Mouse (Mus musculus): ENCODE results near the gene Snd1. TPM values are rescaled to one million over a fixed set of nuclear protein-coding genes. Genes with fewer than 3 reads are reported as not detected.

Gene Snd1
- total RNA-seq, 4 experiments from 2014 or later, result 152 to 181 (median 176) TPM

DNA sequence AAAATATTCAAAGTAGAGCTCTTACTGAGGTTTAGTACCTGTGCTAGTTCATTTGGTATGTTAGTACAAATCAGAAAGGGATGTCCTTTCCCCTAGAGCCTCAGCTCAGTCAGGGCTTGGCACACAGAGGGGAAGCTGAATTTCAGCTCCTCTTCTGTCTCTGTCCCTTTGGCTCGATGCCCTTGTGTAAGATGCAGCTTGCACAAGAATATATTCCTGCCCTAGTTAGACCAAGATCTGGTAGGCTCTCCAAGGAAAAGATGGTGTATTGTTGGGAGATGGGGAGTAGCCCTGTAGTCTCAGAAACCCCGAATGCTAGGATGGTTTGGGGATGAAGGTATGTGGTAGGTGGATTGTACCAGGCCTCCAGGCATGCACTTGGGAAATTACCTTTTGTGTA, 74.4 kb downstream of the Snd1 start:
- no peak for DNase-seq

DNA sequence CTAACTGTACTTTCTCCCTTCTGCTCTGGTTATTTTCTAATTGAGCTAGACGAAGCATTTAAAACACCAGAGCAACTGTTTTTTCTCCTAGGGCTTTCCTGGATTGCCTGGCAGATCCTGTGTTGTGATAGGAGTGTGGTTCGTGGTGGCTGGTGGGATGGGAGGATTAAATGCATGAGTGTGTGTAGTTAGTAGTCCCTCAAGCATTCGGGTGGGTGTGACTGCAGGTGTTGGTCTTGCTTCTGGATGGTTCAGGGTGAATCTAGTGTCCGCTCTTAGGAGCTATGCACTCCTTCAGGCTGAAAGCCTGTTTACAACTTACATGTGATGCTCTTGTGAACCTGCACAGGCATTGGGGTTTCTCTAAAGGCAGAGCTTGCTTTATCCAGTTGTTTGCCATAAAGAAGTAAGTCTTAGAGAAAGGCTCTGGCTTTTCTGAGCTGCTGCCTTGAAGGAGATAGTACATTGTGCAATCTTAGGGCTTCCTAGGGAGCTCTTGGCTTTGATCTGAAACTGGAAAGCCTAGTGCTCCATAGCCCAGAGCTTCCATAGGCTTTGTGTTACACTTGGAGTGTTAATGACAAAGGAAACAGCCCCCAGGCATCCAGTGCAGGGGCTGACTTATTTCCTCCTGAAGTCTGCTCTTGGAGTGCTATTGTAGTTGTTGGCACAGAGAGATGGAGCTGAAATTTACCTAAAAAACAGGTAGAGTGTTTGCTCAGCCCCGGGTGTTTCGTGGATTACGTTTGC, 75.5 kb downstream of the Snd1 start:
- no peak for DNase-seq

DNA sequence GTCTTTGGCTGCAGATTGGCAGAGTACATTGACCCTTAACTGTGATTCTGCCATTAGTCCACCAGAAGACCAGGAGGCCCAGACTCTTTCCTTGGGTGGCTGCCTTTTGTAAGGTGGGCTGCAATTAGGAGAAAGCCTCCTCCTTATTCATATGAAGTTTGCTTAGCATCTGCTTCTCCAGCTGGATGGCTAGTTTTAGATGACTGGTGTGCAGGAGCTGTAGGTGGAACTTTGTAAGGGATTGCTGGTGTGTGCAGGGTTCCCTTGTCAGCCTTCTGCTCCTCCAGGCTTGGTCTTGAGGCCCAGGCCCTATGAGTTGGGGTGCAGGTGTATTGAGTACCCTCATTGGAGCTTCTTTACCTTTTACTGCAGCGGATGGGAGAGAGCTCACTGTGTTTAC, 79.5 kb downstream of the Snd1 start:
- no peak for DNase-seq

DNA sequence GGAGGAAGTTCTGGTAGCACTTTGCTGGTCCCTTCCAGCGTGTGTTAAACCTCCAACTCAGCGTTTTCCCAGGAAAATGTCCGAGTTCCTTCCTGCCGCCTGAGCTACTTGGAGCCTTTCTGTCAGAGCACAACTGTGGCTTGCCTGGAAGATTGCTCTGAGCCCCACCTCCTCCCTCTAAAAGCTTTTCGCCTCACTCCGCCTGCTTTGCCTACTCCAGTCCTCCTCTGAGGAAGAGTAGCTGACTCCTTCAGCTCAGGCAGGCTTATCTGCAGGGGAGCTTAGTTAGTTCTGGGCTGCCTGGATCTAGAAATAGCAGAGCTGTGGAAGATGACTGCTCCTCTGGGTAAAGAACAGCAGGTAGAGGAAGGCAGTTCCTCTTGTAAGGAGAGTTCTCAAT, 80.1 kb downstream of the Snd1 start:
- no peak for DNase-seq

DNA sequence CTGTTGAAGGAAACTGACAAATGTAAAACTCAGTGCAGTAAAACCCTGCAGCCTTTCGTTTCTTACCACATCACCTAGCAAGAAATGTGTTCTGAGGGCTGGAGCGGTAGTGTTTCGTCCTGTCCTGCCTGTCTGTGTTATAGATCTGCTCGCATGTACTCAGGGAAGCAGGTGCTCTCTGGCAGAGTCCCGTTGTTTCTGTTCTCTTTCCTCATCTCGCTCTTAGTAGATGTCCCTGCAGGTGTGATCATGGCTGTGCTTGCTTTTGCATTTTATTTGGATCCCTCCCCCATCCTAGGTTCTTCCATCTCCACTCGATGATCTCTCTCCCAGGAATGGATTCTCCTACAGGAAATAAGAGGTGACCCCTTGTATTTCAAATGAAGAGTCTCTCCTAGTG, 80.5 kb downstream of the Snd1 start:
- no peak for DNase-seq

DNA sequence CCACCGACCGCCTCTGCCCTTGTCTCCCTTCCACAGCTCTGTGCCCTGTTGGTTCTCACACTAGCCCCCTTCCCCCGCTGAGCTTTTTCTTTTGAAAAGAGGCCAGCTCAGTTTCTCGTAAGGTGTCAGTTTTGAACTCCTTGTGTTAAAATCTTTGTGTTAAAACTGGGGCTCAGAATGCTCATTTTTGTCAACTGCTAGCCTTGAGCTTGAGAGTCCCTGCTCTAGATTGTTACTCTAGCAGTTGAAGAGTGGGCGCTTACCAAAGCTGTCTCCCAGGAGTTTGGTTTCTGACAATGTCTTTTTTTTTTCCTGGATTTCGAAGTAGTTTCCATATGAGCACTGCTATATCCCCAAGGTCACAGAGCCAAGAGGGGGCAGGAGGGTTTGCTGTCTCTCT, 82.8 kb downstream of the Snd1 start:
- no peak for DNase-seq

DNA sequence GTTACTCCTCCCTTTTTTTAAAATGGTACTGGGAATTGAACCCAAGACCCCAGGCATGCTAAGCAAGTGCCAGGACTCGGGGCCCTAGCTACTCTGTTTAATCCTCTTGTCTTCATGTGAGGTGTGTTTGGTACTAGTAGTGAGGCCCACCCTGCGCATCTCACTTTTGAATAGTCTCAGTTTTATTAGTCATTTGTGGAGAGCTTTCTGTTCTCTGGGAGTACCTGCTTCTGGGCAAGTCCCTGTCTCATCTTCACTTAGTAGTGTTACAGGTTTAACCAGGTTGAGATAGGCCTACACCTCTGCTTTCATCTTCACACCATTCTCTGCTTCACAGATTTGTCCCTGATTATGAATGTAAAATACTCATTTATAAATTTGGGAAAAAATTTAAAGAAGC, 84.5 kb downstream of the Snd1 start:
- no peak for DNase-seq

DNA sequence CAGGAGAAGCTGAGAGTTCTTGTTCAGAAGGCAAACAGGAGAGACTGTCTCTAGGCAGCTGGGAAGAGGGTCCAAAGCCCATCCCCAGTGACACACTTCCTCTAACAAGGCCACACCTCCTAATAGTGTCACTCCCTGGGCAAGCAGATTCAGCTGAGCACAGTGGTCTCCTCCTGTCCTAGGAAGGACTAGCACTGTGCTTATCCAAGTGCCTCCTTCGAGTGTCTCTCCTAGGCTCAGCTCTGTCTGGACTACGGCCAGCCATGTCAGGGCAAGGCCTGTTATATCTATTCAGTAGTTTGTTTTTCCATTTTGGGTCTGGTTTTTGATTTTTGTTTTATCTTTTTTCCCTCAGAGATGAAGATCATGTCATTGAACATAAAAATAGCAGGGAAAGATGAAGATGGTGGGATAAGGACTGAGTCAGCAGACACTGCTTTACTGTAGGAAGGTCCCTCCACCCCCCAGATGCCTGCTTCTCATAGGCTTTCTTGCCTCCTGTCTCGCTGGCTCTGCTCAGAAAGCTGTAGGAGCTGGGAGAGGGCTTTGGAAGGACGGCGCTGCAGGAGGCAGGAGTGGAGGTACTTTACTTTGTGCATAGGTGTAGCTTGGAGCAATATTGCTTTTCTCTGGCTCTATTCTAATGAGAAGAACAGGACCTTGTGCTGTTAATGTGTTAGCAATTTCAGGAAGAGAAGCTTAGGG, 86.5 kb downstream of the Snd1 start:
- no peak for DNase-seq

DNA sequence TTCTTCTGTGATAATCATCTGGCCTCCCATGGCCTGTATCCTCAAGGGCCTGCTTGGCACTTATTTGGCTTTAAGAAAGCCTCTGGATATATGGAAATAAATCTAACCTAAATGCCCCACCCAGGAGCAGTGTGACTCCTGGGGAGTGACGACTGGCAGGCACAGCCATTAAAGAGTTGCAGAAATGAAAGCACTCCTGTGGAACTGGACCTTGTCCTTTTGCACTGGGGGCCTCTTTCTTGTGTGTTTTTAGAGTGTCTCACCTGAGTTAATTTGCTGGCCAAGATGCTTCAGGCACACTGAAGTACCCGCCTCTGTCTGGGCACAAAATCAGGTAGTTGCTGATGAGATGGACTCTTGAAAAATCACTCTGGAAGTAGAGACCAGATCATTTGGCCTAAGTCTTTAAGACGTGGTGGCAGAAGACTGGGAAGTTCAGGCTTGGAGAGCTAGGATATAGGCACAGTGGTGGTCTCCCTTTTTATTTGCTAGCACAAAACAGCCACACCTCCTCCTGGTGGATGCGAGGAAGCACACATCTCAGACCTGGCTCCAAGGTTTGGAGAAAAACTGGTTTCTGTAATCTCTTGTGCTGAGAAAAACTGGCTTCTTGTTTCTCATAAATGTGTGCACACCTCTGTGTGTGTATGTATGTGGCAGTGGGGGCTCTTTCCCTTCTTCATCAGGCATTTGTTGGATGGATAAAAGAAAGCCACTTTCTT, 87.5 kb downstream of the Snd1 start:
- DNase-seq, result no peak

DNA sequence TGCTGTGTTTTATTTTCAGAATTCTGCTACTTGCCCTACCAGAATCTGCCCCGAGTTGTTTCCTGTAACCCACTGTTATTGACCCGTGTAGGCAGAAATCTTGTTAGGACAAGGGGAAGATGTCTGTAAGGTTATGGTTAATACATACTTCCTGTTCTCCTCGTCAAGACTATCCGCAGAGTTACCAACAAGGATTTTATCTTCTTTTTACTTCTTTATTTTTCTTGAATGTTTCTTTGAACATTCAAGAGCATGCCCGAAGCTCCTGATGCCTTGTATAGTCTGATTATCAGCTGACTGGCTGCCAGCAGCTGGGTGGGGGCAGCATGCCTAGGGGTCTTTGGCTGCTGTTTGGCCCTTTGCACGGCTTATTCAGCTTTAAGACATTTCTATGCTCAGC, 93.0 kb downstream of the Snd1 start:
- DNase-seq, result no peak

DNA sequence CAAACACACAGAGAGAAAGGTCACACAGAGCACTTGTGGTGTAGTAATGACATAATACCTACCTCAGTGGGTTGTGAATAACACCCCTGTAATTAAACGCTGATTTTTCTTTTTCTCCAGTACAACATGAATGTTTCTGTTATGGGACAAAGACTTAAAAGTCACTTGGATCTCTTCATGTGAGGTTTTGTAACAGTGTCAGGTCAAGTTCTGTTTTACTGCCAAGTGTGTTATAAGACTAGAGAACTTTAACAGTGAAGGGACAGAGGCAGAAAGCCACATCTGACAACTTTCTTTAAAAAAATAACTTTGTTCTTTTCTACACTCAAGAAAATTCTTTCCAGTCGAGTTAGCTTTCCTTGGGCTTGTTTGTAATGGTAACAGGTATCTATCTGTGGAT, 97.0 kb downstream of the Snd1 start:
- DNase-seq, result no peak

DNA sequence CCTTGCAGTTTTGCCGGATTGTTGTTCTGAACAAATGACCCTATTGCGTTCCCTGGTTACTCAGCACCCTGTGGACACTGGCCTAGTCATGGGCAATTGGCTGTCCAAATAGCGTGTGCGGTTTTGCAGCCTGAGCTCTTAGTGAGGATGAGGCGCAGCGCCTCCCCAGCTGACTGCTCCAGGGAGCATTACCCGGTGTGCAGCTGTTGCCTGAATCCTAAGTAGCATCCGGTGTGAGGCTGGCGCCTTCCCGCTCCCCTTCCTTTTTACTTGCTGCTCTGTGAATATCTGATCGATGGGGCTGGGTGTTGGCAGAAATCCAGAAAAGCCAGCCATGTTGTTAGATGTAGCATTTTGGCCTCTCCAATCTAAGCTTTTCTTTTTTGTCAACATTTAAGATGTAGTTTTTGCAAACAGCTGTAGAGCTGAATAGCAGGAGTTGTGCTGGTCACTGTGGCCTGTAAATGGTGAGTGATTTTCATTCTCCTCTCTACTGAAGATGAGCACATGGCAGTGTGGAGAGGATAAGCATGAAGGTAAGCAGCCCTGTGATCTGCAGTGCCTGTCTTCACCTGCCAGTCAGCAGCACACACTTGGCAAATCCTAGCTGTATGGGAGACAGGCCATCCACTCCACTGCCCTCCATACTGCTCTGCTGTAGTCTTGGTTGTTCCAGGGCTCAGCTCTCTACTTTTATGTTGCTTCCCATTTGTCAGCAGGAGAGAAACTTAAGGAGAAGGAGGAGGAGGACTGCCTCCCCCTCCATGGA, 98.2 kb downstream of the Snd1 start:
- no peak for DNase-seq

DNA sequence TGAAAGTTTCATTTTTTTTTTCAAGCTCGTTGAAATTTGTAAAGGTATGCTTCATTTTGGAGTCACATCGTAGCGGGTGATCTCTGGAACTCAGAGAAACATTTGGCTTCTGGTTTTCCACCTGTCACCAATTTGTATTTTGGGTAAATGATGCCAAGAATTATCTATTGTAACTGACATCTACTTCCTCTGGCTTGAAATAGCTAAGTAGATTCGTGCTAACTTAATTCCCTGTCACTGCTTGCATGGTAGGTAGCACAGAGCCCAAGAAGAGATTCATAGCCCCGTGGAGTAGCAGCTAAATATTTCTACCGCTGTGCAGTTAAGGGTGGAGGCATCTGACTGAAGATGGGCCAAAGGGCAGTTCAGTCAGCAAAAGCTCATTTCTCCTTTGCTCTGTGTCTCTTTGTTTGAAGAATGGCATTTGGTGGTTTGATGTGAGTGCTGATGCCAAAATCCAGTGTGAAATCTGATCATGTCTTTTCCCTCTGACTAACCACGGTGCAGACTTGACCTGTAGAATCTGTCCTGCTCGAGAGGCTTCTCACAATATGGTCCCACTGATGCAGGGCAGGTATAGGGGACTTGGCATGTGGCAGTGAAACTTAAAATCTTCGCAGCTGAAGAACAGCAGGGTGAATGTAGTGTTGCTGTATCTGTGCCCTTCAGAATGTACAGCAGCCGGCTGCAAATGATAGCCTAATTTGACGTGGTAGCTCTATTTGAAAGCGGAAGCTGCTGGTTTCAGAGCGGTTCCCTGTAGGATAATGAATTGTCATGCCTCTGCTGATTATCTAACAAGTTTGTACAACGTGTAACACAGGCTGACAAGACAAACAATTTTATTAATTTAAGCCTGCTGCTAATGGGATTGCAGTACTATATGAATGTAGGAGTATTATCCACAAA, 101.7 kb downstream of the Snd1 start:
- no peak for DNase-seq

DNA sequence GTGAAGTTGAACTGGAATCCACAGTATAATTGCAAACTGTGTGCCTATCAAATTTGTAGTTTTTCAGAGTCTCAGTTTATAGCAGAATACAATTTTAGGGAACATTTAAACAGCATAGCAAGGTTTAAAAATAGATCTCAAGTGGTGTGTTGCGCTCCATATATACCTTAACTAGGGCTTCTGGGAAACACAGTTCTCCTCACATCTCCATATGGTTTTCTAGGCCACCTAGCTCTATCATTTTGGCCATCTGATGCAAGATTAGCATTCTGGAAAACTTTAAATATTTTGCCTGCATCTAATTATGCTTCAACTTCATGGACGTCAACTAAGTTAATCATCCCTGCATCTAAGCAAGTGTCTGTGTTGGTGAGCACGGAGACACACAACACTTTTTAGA, 107.9 kb downstream of the Snd1 start:
- no peak for DNase-seq

DNA sequence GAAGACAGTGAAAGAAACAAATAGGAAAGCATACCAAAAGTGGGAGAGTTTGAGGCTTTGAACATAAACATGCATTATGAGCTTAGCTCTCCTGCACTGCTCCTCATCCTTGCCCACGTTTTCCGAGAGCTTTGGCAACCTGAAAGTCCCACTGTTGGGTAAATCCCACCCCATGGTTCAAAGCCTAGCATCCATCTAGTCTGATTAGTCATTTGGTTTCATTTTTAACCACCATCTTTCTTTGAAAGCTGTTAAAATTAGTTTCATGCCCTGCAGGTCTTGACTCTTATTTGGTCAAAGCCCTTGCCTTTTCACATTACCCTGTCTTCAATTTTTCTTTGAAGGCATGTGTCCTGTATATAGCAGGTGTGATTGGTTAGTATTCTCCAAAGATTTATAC, 108.5 kb downstream of the Snd1 start:
- no peak for DNase-seq

DNA sequence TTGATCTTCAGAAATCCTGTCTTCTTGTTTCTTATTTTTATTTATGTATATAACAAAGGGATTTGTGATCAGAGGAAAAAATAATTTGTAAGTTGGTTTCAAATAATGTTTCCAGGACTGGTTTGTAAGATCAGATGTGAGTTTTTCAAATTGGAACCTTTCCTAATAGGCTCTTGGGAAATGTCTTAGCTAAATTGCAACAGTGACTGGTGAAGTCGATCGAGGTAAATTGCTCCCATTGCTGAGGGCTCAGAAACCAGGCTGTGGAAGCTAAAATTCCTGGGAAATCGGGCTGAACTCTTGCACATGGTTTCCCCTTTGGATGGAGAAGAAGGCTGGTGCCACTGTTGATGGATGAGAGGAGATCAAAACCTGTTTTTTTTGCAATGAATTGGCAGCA, 111.9 kb downstream of the Snd1 start:
- DNase-seq, result no peak

DNA sequence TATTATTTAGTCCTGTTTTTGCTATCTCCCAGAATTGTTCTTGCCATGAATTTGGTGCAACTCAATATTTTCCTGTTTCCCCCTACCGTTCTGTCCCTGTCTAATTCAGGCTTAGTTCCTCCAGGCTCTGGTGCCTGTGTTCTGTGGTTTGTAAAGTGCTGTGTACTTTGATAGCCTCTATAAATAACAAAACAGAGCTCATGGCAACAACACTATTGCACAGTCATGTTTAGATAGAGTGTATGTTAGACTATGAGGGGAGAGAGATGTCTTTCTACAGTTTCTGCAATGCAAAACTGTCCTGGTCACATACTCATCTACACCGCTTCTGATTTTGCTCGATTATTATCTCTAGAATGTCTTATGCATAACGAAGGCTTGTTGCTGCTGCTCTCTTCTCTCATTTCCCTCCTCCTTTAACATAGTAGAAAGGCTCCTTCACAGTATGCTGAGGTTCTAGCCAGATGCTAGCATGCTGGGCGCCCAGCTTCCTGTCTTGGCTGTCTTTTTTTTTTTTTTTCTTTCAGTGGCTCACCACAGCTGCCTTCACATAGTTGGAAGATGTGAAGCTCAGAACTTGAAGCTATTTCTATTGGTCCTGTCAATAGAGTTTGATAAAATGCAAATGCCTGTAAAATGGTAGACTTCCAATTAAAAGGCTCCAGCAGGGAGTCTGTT, 113.7 kb downstream of the Snd1 start:
- no peak for DNase-seq

DNA sequence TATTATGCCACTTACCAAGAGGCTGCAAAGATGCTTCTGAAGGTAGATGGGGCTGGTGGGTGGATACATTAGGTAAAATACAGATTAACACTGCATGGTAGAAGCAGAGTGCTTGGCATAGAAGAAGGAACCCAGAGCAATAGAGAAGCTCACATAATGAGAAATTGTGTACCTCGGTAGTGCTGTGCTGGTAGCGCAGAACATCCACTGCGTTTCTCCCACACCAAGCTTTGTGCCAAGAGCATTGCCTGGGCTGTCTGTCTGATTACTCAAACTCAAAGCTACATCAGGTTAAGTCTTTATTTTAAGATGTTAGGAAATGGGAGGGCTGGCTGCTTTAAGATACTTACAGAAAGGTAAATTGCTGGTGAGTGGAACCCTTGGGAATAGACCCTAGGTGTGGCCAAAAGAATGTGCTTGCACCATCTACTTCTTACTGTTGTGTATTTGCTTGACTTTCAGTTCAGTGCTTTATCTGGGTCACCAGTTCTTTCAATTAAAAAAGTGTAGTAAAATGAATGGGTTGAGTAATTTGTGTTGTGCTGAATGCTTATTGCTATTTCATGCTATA, 117.5 kb downstream of the Snd1 start:
- DNase-seq, result no peak

DNA sequence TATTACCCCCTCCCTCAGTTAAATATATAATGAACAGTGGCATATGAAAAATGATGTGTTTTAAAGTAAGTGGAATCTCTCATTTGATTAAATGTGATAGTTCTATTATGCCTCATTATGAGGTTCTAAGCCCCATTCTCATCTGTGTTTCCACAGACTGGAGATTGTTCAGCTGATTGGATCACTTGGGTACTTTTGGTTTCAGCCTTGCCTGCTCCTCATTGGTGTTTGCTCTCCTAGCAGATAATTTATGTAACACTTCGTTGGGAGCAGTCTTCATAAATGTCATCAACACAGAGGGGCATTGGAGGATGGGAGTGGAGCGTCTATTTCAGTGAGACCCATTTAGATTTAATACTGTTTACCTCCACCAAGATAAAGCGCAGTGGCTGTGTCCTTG, 118.8 kb downstream of the Snd1 start:
- no peak for DNase-seq

DNA sequence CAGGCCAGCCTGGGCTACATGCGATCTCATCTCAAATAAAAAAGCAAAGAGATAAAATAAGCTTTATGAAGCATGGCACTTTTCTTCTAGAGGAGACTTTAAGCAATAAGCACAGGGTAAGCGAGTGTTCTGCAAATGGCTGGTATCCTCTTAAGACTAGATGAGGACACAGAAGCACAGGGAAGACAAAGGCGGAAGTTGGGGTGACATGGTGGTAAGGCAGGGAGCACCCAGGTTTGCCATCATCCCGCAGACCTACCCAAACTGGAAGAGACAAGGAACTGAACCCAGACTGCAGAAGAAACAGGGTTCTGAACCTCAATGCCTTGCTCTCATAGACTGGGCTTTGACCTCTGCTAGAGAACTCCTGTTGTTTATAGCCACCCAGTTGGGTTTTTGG, 119.8 kb downstream of the Snd1 start:
- no peak for DNase-seq

DNA sequence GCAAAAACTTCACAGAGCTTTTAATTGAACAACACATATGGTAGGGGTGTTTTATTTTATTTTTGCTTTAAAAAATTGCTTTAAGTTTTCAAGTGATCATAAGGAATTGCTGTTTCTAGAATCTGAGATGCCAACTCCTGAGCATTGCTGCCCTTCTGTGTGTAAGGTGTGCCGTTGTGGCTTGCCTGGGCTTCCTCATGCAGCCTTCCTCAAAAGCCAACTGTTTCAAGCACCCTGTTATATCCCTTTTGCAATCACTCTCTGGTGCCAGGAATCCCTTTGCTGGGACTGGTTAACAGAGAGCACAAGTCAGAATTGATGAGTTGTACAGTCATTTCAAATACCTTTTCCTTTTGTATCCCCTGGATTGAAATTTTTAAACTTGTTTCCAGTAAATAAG, 120.3 kb downstream of the Snd1 start:
- no peak for DNase-seq

Measured in adrenal gland, adult 8-10 months (tissue).